Mouse (Mus musculus) ES-E14 (cell line): ENCODE measurements at regions not wholly inside any gene's neighbourhood (a gene's known extent, or its start where the extent isn't known, plus 50 kb on each side); places are given as distances from the start of the nearest gene placed in this dataset.
"Not testable (repeated sequence)": the region's sequence is repeated elsewhere in the genome, so short reads cannot be mapped to it uniquely, and the experiment has no call there.

Experiments
- DNase-seq: peaks from one replicate; pipeline ENCODE4 v3.0.0-alpha.2; 2013; ENCODE audit warnings: low read depth, low spot score
- H3K27ac ChIP-seq: 2 replicates; pipeline ENCODE4 v1.5.1; 2012; ENCODE audit warnings: low read depth, mild to moderate bottlenecking, low read length, moderate library complexity, mixed read lengths; ENCODE audit not compliant: poor library complexity, insufficient read depth, severe bottlenecking
- H3K36me3 ChIP-seq: 2 replicates; pipeline ENCODE4 v1.6.1; 2012; ENCODE audit warnings: mild to moderate bottlenecking, low read length, moderate library complexity, mixed read lengths; ENCODE audit not compliant: control insufficient read depth, poor library complexity, insufficient read depth, severe bottlenecking
- H3K4me1 ChIP-seq, 2 experiments: fragments of 150-350 bp in 1 of 2; sonication (generic) in 1 of 2; 2 replicates each; pipeline ENCODE4 v1.6.1; 2012; ENCODE audit warnings: low read length in 2 of 2, mild to moderate bottlenecking in 1 of 2, mixed read lengths in 1 of 2; ENCODE audit not compliant: control insufficient read depth in 2 of 2, insufficient read depth in 2 of 2, poor library complexity in 1 of 2
- H3K4me3 ChIP-seq, 2 experiments: fragments of 150-350 bp in 1 of 2; sonication (generic) in 1 of 2; 2 replicates each; pipeline ENCODE4 v1.5.1; 2012; ENCODE audit warnings: low read length in 2 of 2, low read depth in 1 of 2, mild to moderate bottlenecking in 1 of 2, mixed read lengths in 1 of 2; ENCODE audit not compliant: insufficient read depth in 1 of 2, poor library complexity in 1 of 2, severe bottlenecking in 1 of 2
- H3K9ac ChIP-seq: 2 replicates; pipeline ENCODE4 v1.6.1; 2012; ENCODE audit warnings: low read depth, mild to moderate bottlenecking, low read length, mixed read lengths; ENCODE audit not compliant: poor library complexity, insufficient read depth, severe bottlenecking
- H3K9me3 ChIP-seq: fragments of 150-350 bp; sonication (generic); 2 replicates; pipeline ENCODE4 v1.6.1; 2012; ENCODE audit warnings: low read depth, mild to moderate bottlenecking, low read length; ENCODE audit not compliant: control insufficient read depth, insufficient read depth
- CHD2 ChIP-seq: IDR thresholded peaks from 2 replicates; pipeline ENCODE4 v1.6.1; 2014; ENCODE audit warnings: mild to moderate bottlenecking, low read depth, low read length, inconsistent platforms
- HCFC1 ChIP-seq: IDR thresholded peaks from 2 replicates; pipeline ENCODE4 v1.6.1; 2012; ENCODE audit warnings: low read length, inconsistent platforms, borderline replicate concordance; ENCODE audit not compliant: insufficient read depth
- MAFK ChIP-seq: IDR thresholded peaks from 2 replicates; pipeline ENCODE4 v1.6.1; 2014; ENCODE audit warnings: mild to moderate bottlenecking, low read depth, low read length, inconsistent platforms; ENCODE audit not compliant: insufficient read depth
- ZC3H11A ChIP-seq: IDR thresholded peaks from 2 replicates; pipeline ENCODE4 v1.6.1; 2012; ENCODE audit warnings: low read depth, mild to moderate bottlenecking, inconsistent platforms, low read length, borderline replicate concordance
- ZNF384 ChIP-seq: IDR thresholded peaks from 2 replicates; pipeline ENCODE4 v1.6.1; 2012; ENCODE audit warnings: low read depth, low read length, inconsistent platforms
- in situ Hi-C, 2 experiments: fragments of 600-800 bp; cut with MboI; formaldehyde crosslinking; loops; one replicate each; pipeline ENCODE4 v1.15.1; 2025; ENCODE audit warnings: low sequenced_read_pairs in 2 of 2, inconsistent platforms in 1 of 2; ENCODE audit not compliant: unreplicated experiment in 2 of 2

DNA sequence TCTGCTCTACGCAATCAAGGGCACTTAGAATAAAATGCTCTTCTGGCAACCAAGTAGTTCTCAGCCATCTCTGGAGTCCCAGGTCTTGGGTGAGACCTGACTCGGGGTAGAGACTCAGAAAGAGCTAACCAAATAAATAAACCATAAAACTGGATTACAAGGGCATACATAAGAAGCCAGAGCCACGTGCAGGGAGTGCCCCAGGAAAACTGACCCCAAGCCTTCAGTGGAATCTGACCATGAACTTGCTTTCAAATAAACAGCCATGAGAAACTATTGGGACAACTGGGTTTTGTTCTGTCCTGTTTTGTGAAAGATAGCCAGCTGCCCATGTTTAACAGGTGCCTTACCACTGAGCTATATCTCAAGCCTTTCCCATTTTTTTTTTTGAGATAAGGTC is 170.3 kb downstream of the Tomm20 start:
- in situ Hi-C loops, result no loop called here
- TF ChIP-seq HCFC1 (no peak), CHD2 (no peak), ZNF384 (no peak), MAFK (no peak)
- no peak overlapping the region for H3K4me3 ChIP-seq
- H3K4me1 ChIP-seq, result no peaks in the 10 kb centered on the region
- H3K9ac ChIP-seq, result no peak overlapping the region
- no peak overlapping the region for H3K27ac ChIP-seq
- no peaks in the 10 kb centered on the region for H3K9me3 ChIP-seq
- no peaks in the 10 kb centered on the region for H3K36me3 ChIP-seq
- no peak for DNase-seq

DNA sequence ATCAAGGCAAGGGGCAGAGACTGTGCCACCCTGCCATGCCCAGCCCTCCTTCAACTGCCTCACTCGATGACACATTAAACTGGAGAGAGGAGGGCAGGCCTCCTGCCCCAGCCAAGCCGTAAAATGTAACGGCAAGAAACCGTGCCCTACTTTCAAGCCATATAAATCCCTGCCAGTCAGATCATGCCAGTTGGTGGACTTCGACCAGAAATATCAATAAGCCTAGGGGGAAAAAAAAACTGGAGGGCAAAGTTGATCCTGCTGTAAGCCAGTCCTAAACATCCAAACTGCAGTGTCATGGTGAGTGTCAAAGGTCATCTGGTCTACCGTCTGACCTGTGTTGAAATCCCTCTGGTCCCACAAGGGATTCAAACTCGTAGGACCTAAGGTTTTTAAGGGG is 170.8 kb downstream of the Tomm20 start:
- Histone ChIP-seq H3K9ac (no peak overlapping the region), H3K4me1 (no peaks in the 10 kb centered on the region), H3K36me3 (no peaks in the 10 kb centered on the region), H3K4me3 (no peak overlapping the region), H3K27ac (no peak overlapping the region), H3K9me3 (no peaks in the 10 kb centered on the region)
- TF ChIP-seq HCFC1 (no peak), ZC3H11A (no peak), MAFK (no peak), ZNF384 (no peak), CHD2 (no peak)
- no peak for DNase-seq
- in situ Hi-C loops, result no loop called here

- Histone ChIP-seq H3K4me1 (no peaks in the 10 kb centered on the region), H3K27ac (no peak overlapping the region), H3K4me3 (no peak overlapping the region), H3K9me3 (no peaks in the 10 kb centered on the region), H3K9ac (no peak overlapping the region), H3K36me3 (no peaks in the 10 kb centered on the region)
- no peak for TF ChIP-seq ZC3H11A
- no peak for TF ChIP-seq CHD2
- TF ChIP-seq MAFK, result no peak
- TF ChIP-seq HCFC1, result no peak
- TF ChIP-seq ZNF384, result no peak
- in situ Hi-C loops, result no loop called here
- DNase-seq, result no peak
Observed at GRCm38 (mm10) chr8:126772748-126773147, 172.9 kb downstream of the Tomm20 start.

DNA sequence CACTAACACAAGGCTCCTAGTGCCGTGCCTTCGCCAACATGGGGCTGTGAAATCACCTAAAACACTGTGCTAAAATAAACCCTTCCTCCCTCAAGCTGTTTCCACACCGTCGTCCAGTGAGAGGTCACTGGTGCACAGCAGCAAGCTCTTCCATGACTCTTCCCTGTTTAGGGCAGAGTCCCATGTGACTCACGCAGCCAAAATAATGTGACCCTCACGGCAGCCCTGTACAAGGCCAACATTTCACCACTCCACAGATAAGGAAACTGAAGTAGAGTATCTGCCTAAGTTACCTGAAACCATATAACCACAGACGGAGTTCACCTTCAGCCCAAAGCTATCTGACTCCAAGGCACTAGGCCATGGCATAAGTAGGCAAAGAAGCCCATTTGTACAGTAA is 173.4 kb downstream of the Tomm20 start:
- Histone ChIP-seq H3K9ac (no peak overlapping the region), H3K4me1 (no peaks in the 10 kb centered on the region), H3K4me3 (no peak overlapping the region), H3K36me3 (no peaks in the 10 kb centered on the region), H3K27ac (no peak overlapping the region), H3K9me3 (no peaks in the 10 kb centered on the region)
- TF ChIP-seq ZNF384, result no peak
- no peak for TF ChIP-seq CHD2
- TF ChIP-seq MAFK, result no peak
- TF ChIP-seq ZC3H11A, result no peak
- TF ChIP-seq HCFC1, result no peak
- DNase-seq, result no peak
- in situ Hi-C loops, result no loop called here

- H3K36me3 ChIP-seq, H3K9me3 ChIP-seq, DNase-seq, in situ Hi-C loops, H3K9ac ChIP-seq, H3K4me1 ChIP-seq, H3K4me3 ChIP-seq, H3K27ac ChIP-seq: not testable (repeated sequence)
Observed at GRCm38 (mm10) chr8:126770374-126770773, 175.3 kb downstream of the Tomm20 start.
